Mouse (Mus musculus): ENCODE data around the gene Lrp4.

Lrp4 gene

DNA sequence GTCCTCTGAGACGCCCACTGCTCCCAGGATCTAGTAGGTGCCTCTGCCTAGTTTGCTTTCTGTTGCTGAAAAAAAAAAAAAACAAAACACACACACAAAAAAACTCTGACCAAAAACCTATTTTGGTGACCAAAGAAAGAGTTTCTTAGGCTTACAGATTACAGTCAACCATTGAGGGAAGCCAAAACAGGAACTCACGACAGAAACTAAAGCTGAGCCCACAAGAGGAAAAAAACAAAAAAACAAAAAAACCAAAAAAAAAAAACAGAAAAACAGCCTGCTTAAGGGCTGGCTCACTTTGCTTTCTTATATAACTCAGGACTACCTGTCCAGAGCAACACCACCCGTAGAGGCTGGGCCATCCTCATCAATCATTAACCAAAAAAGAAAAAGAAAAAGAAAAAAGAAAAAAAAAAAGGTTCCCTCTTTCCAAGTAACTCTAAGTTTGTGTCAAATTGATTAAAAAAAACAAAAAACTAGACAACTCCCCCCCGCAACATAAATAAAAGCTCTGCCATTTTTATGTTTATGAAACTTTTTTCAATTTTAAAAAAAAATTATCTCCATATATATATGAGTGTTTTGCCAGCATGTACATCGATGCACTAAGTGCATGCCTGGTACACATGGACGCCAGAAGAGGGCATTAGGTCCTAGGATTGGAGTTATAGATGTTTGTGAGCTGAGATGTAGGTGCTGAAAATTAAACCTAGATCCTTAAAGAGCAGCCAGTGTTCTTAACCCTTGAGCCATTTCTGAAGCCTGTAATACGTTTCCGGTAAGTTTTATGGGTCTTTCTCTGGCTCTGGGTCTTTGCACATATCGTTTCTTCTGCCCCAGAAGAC is 3.9 kb upstream of the Lrp4 start:
- in situ Hi-C loops (cut with MboI, MseI) = no loop called here

DNA sequence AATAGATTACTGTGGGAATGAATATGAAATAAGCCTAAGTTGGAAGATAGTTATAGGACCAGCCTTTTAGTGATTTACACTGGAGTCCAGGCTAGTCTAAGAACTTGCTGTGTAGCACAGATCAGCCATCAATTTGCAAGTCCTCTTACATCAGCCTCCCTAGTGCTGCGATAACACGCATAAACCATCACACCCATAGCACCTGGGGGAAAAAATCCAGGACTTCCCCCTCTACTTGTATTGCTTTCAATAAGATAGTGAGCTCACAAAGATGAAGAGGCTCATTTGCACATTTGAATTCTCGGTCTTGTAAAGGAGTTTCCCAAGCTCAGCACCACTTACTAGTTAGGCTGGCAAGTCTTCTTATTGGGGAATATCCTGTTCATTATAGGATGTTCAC is 2.9 kb upstream of the Lrp4 start:
- in situ Hi-C loops (cut with MboI, MseI) = no loop called here

DNA sequence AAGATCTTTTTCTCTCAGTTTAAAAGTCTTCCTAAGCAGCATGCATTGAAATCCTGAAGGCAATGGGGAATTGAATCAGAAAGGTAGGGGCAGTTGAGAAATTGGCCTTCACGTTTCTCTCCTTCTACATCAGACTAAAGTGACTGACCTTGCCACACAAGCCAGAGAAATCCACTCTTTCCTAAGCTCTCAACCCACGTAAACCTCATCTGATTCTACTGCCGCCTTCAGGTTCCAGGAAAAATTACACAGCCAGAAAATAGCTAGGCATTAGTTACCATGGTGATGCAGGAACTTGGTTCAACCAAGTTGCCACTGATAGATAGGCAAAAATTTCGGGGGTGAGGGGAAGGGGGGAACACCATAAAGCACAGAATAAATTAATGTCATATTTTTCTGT is 1.5 kb upstream of the Lrp4 start:
- in situ Hi-C loops (cut with MboI, MseI) = no loop called here

DNA sequence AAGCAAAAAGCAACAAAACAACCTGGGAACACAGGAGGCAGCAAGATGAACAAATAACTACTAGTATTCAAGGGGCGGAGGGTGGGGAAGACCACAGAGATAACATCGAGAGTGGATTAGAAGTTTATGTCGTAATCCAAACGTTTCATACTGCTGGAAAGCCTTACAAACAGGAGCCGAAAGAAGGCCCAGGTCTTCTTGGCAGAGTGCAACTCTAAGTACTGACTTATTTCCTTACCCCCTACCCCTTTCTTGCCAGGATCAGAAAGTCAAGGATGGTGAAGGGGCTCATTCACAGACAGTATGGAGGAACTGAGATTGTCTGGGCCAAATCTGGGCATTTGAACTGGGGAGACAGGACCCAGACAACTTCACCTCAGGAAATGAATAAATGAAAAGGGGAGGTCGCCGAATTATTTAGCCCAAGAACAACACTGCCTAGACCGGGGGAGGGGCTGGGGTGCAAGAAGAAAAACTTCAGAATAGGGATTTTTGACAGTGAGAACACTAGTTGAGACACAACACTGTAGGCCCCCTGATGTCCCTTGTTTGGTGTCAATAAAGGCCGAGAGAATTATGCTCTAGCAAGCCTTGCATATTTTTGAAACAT is 715 bp upstream of the Lrp4 start:
- in situ Hi-C loops (cut with MboI, MseI) = no loop called here

DNA sequence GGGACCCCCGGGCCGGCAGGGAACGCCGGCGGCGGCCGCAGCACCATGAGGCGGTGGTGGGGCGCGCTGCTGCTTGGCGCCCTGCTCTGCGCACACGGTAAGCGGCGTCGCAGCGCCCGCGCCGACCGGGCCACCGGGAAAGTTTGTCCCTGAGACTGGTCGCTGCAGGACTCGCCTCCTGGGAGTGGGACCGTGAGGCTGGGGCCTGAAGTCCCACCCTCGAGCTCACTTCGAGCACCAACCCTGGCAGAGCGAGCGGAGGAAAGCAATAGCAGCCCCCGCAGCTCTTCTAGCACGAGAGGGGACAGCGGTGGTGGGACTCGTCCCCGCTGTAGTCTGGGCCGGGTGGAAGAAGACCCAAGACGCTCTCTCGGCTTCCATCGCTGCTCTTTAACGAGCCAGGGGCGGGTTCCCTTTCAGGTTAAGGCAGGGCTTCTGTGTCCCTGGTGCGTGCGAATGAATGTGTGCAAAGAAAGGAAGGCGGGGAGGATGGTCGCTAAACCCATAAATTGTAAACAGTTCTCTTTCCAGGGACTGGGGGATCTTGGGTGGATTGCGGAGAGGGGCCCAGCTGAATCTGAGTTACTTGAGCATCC is 443 bp downstream of the Lrp4 start:
- in situ Hi-C loops (cut with MboI, MseI) = no loop called here

DNA sequence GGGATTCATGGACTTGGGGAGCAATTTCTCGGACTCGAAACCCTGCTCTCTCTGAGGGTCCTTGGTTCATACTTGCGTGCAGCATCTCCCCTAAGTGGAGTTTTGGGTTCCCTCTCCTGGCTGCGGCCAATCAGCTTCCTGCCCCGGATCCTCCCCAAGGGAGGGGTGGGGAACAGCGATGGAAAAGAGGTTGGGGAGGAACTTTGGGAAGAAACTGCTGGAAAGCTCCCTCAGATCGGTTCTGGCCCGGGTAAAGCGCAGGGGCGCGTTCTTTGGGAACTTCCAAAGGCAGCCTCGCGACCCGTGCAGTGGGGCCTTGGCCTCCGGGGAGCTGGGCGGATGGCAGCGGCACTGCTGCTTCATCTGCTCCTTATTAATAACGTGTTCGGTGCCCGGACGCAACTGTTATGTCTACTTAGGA is 951 bp downstream of the Lrp4 start:
- in situ Hi-C loops (cut with MboI, MseI) = no loop called here

DNA sequence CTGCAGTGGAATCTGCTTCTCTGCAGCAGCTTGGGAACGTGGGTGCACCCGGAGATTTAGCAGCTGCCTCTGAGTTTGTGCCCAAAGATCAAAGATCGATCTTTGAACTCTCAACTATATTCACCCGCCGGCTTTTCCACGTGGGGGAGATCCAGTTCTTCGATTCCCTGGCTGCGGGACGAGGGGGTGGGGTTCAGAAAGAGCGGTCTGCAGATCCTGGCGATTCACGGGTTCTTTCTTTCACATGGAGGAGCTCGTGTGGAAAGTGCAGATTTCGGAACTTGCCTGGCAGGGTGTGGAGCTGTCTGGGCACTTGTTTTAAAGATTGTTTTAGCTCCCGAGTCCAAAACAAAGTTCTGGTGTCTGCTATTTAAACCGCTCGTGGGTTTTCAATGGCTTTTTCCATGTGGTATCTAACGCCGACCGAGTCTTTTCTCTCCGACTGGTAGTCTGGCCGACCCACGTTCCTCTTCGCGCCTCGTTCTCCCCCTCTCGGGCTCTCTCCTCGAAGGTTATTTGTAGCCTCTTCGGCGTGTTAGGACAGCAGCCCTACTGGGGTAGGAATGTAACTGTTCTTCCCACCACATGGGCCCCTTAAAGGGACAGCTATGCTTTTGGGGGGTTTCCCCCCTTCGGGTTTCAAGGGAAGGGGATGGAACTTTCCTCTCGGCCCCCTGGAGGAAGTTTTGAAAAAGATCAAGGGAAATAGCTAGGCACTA is 1.5 kb downstream of the Lrp4 start:
- in situ Hi-C loops (cut with MboI, MseI) = no loop called here

DNA sequence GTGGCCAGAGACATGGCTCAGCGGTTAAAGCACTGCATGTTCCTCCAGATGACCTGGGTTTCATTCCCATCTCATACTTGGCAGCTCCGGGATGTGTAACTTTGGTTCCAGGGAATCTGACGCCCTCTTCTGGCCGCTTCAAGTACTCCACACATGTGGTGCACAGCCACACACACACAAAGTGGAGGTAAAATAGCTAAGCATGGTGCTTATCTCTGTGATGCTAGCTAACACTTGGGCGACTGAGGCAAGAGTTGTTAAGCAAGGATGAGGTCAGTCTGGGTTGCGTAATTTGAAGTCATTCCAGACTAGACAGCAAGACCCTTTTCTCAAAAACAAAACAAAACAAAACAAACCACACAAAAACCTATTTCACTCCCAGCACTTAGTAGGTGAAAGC is 2.8 kb downstream of the Lrp4 start:
- in situ Hi-C loops (cut with MboI, MseI) = no loop called here

DNA sequence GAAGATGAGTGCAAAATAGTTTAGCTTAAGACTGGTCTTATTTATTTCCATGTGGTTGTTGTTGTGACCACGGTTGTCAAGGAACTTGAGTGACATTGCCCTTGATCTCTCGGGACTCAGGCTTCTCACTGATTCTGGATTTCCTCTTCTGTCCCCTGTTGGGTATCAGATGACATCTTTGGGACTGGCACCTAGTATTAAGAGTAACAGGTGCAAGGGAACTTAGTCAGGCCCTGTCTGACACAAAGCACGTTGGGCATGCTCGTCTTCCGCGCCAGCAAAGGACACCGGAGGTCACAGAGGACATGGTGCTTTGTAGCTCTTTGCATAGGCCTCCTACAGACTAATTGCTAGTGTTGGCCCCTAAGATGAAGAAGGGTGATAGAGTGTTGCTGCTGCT is 3.5 kb downstream of the Lrp4 start:
- in situ Hi-C loops (cut with MboI, MseI) = no loop called here

DNA sequence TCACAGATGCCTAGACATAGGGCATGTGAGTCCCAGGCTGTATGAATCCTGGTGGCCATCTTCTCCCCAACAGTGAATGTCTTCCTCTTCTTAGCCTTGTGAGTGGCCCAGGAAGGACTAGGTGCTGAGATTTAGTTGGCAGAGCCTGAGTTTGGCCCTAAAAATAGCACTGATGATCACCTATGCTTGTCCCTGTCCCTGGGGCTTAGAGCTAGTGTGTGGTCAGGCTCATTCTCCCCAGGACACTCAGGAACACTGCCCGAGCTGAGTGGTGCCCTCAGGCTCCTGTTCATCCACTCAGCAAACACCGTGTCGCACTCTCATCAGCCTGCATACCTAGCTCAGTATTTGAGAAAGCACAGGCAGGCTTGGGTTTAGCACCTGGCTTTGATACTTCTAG is 4.0 kb downstream of the Lrp4 start:
- in situ Hi-C loops (cut with MboI, MseI) = no loop called here

DNA sequence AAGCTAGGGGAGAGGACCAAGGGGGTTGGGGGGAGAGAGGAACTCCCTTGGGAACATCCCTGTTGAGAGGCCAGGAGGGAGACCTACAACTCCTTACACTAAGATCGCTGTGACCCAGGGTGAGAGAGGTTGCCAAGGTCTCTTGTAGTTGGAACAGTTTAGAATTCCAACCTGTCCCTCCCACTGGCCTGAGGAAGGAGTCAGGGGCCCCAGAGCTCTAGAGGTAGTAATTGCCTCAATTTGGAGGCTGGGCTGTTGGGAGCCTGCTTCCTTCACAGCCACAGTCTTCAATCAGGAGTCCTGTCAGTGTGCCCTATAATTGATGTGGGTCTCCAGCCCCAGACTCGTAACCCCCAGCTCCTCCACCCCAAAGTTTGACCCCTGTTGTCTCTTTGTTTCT is 4.9 kb downstream of the Lrp4 start:
- in situ Hi-C loops (cut with MboI, MseI) = no loop called here

DNA sequence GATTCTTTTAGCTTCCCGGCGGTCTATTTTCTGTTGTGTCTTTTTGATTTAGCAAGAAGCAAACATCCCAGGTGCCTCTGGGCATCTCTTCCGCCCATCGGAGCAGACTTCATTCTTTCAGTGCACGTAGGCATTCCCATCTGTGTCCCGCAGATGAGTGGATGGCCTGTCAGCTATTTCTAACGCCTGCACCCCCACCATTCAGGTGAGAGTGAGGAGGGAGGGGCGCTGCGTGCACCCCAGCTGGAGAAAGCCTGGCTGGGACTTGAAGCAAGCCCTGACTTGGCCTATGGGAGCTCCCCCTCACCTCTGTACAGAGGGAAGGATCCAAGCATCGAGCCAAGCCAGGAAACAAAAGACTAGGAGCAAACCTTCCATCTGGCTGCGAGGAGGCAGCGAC is 5.4 kb downstream of the Lrp4 start:
- in situ Hi-C loops (cut with MboI, MseI) = no loop called here

DNA sequence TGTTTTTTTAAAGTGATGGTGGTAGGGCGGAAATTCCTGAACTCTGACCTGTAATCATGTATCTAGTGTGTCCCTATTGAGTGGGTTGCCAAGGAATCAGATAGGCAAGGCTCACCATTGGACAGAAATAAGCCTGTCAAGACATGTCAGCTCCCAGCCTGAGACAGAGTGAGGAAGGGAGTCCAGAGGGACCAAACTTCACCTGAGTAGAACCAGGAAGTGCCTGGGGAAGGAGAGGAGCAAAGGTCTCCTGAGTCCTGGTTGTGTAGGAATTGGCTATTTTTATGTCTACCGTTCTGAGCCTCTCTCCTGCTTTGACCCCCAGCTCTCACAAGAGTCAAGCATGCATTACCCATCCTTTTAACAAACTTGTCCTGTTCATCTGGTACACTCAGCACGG is 8.6 kb downstream of the Lrp4 start:
- in situ Hi-C loops (cut with MboI, MseI) = no loop called here

DNA sequence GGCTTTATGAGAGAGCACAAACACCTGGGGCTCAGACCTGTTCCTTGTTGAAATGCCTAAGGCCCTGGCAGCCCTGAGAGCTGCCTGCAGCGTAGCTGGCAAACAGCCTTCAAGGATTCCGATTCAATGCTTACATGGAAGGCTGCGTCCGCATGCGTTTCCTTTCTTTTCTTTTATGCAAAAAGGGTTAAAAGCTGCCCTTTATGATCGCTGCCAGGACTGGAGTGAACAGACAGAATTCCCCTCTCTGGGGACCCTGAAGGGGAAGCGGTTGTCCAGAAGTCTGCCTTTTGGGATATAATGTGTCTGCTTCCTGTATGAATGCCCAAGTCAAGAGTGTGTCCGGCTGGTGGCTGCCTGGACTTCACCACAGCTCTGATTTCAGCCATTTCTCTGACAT is 10.3 kb downstream of the Lrp4 start:
- in situ Hi-C loops (cut with MboI, MseI) = no loop called here

DNA sequence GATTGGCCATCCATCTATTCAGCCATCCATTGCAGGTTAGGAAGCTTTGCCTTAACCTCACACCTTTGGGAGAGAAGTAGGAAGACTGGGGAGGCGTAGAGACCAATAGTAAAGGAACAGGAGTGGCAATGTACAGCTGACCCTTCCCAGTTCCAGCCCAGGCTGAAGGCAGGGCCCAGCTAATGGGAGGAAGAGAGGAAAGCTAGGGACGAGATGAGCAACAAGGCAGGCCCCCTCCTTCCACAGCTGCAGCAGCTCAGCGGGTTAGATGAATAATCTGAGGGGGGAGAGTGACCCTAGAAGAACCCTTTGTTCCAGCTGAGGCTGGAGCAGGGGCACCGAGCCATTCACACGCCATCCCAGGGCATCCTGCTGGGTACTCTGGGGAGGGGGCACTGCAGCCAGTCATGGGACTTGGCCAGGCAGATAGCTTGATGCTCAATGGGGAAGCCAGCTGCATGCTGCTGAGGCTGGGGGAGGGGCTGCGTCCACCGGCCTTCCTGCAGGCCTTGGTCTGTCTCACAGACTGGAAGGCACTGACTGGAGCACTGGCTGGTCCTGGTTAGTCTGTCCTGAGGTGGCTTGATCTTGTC is 12.8 kb downstream of the Lrp4 start:
- in situ Hi-C loops (cut with MboI, MseI) = no loop called here

DNA sequence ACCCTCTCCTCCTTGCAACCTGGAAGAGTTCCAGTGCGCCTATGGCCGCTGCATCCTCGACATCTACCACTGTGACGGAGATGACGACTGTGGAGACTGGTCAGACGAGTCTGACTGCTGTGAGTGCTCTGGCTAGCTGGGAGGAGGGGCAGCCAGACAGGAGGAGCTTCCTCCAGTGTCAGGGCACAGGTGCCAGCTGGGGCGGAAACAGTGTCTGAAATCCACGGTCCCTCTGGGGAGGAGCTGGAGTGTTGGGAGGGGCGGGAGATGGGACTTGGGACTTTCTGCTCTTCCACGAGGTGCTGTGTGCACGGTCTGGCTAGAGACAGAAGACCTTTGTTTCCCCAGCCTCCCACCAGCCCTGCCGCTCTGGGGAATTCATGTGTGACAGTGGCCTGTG is 17.0 kb downstream of the Lrp4 start:
- in situ Hi-C loops (cut with MboI, MseI) = no loop called here

DNA sequence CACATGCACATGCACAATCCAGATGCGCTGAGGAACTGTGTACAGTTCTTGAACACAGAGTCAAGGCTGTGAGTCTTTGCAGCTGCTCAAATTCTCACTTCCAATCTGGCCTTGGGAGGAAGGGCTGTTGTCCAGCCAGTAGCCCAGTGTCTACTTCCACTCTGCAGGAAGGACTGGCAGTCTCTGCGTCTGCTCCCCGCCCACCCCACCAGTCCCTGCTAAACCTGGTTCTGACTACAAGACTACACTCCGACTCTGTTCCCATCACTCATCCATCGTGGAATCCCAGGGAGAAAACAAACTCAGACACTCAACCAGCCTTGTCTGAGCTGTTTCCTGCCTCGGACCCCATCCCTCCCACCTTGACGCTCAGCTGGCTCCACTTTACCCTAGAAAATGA is 18.5 kb downstream of the Lrp4 start:
- in situ Hi-C loops (cut with MboI, MseI) = no loop called here

DNA sequence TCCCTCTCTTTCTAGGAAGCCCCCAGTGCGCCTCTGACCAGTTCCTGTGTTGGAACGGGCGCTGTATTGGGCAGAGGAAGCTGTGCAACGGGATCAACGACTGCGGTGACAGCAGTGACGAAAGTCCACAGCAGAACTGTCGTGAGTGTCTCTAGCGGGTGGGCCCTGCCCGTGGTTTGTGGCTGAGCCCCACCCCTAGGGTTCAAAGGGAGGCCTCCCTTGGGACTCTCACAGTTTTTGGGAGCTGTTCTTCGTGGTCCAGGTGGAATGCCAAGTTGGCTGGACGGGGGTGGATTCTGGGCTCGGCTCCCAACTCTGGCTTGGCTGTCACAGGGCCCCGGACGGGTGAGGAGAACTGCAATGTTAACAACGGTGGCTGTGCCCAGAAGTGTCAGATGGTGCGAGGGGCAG is 18.9 kb downstream of the Lrp4 start:
- in situ Hi-C loops (cut with MboI, MseI) = no loop called here

DNA sequence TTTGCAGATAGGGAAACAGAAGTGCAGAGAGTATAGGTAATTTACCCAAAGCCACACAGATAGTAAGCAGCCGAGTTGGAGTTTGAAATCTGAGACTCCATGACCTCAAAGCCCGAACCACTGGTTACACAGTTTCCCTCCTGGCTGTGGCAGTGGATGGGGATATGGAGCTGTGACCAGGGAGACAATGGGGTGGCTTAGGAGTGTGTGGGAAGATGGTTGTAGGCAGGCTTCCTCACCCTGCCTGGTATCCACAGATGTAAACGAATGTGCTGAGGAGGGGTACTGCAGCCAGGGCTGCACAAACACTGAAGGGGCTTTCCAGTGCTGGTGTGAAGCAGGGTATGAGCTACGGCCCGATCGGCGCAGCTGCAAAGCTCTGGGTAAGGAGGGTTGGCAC is 19.5 kb downstream of the Lrp4 start:
- in situ Hi-C loops (cut with MboI, MseI) = no loop called here

DNA sequence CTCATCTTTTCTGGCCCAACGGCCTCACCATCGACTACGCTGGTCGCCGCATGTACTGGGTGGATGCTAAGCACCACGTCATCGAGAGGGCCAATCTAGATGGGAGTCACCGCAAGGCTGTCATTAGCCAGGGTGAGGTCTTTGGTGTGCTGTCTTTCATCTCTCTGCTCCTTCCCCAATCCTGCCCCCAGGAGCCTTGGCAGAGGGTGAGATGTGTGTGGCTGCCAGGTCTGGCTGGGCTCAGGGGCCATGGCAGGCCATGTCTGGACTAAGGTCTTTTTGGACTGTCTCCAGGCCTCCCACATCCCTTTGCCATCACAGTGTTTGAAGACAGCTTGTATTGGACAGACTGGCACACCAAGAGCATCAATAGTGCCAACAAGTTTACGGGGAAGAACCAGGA is 23.1 kb downstream of the Lrp4 start:
- in situ Hi-C loops (cut with MboI, MseI) = no loop called here

DNA sequence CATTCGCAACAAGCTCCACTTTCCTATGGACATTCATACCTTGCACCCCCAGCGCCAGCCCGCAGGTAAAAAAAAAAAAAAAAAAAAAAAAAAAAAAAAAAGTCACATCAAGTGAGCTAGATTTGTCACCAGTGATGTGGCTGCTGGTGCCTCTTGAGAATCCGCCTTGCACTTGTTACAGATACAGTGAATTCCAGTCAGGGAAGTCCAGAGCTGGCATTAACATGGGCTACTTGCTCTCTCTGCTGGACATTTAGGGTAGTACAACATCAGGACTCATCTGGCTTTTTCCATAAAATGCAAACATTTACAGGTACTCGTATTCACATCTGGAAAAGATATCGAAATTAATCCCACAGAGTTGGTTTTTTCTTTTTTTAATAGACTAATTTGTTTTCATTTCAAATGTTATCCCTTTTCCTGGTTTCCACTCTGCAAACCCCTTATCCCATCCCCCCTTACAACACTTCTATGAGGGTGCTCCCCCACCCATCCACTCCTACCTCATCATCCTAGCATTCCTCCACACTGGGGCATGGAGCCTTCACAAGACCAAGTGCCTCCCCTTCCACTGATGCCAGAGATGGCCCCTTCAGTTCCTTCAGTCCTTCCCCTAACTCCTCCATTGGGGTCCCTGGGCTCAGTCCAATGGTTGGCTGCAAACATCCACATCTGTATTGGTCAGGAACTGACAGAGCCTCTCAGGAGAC is 23.6 kb downstream of the Lrp4 start:
- in situ Hi-C loops (cut with MboI, MseI) = no loop called here

DNA sequence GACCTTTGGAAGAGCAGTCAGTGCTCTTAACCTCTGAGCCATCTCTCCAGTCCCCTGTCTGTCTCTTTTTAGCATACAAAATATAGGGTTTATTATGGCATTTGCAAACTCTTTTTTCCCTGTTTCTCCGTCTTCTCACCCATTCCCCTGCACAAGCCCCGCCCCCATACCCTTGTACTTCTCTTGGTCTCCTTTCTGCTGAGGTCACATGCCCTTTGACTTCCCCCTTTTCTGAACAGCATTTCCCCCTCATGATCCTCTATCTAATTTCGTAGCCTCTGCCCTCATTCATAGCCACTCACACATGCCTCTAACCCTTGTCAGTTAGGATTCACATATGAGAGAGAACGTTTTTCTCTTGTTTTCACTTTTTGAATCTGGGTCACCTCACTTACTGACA is 27.4 kb downstream of the Lrp4 start:
- in situ Hi-C loops (cut with MboI, MseI) = no loop called here

Data from regulatory T cell (primary cell).